Mouse (Mus musculus) gastrocnemius, postnatal 14 days (tissue): ENCODE data around the gene Abhd2. TPM values are rescaled to one million over a fixed set of nuclear protein-coding genes. Genes with fewer than 3 reads are reported as not detected.

Source experiments
- DNase-seq: peaks from one replicate; pipeline ENCODE4 v3.0.0; 2021; ENCODE audit warnings: mixed read lengths
- intact Hi-C: fragments of 180-260 bp; cut with DNase I; formaldehyde crosslinking; loops from one replicate; pipeline ENCODE4 v1.15.1; 2025; ENCODE audit warnings: low total_unique reads
- long read RNA-seq, 2 experiments: library from polyadenylated mRNA; stranded (forward); transcript quantifications; one replicate each; pipeline ENCODE4 v2.0.0; 2021
- total RNA-seq, 2 experiments: library from RNA; stranded (reverse); gene quantifications; 2 replicates each; pipeline ENCODE4 v1.2.3; 2021

The Abhd2 gene
- 10 to 100 TPM in 1 of 2 experiments, 1 to 10 TPM in 1; 8.7 to 11.7 TPM for total RNA-seq
- long read RNA-seq, experiment 1, full-length matches to known transcripts: 1 of 1 reads
- long read RNA-seq, experiment 1, partial matches to known transcripts: 0 of 1 reads
- long read RNA-seq, experiment 1, other reads (novel, unspliced or antisense): 0 of 1 reads
- long read RNA-seq, experiment 2: 0 reads

DNA sequence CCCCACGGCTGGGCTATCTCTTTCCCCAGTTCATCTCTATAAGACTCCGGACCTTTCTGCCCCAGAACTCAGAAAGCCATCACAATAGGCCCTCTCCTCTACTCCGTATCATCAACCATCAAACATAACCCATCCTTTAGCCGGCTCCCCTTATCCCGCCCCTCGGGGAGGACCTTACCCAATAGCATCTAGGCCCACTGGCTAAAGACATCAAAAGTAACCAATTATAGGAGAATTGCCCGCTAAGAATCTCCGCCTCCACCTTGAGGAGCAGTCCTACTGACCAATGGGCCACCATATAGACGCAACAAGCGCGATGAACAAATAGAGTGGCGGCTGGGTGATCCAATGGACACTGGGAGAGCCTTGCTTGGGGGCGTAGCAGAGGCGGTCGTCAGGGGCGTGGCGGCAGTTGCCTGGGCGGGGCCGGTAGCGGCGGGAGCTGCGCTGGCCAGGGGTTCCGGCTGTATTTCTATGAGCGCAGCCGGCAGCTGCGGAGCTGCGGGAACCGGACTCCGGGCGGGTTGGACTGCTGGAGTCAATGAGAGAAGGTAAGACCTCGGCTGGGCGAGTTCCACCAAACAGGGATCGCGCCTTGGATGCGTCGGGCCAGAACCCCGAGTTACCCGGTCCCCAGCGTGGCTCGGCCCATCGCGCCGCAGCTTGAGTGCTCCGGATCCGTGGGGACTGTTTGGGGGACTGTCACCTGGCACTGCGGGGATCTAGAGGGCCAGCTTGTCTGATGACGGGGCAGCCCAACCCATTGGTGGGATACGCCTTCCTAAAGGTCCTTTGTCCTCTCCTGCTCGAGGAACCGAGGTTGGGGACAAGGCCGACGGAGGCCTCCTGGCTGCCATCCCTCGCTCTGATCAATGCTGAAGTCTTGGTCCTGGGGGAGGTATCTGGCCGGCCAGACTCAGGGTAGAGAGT, at the start of gene Abhd2:
Abhd2 (plus strand) TSS at position 411 of the 930 bp plus-strand sequence.
- intact Hi-C loops: no loop called here
- DNase-seq: peak; percentile 100

DNA sequence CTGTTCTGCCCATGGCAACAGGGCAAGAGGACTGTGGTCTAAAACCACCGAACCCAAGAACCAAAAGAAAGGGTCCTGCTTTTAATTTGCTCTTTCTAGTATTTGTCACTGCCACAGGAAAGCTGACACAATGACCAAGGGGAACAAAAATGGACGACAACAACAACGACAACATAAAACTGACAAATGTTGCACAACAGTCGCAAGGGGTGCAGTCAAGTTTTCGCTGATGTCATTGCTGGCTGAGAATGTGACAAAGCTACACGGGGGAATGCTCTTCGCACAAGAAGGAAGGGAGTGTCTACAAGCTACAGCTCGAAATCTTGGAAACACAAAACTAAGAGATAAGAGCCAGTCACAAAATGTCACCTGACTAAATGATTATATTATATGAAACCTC, 47.5 kb upstream of the Abhd2 start:
- DNase-seq: no peak
- intact Hi-C loops: no loop called here

- intact Hi-C loops: no loop called here
- DNase-seq: no peak
These were observed 46.8 kb upstream of the Abhd2 start for GRCm38 (mm10) chr7:79226172-79226571.

GRCm38 (mm10) chr7:79226834-79227486, 46.0 kb upstream of the Abhd2 start:
- no peak for DNase-seq
- intact Hi-C loops: no loop called here

GRCm38 (mm10) chr7:79228471-79228870, 44.5 kb upstream of the Abhd2 start:
- intact Hi-C loops: no loop called here
- DNase-seq: peak; percentile 73

DNA sequence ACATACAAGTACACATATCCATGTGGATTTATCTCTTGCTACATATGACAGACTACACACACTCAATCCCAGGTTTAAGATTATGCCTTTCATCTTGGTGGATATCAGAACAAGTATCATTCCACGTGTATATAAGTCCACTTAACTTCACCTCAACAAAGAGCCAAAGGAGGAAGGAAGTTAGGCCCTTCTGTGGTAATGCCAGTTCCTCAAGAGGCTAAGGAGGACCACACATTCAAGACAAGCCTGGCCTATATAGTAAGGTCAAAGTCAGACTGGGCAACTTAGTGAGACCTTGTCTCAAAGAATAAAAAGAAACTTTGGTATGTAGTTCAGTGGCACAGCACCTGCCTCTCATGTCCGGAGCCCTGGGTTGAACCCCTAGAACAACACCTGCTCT, 41.4 kb upstream of the Abhd2 start:
- no peak for DNase-seq
- intact Hi-C loops: loop anchor here (2.0 to 10.0 kb wide), 2 partner anchors 89 to 307 kb away; no protein-coding TSS in a partner anchor

DNA sequence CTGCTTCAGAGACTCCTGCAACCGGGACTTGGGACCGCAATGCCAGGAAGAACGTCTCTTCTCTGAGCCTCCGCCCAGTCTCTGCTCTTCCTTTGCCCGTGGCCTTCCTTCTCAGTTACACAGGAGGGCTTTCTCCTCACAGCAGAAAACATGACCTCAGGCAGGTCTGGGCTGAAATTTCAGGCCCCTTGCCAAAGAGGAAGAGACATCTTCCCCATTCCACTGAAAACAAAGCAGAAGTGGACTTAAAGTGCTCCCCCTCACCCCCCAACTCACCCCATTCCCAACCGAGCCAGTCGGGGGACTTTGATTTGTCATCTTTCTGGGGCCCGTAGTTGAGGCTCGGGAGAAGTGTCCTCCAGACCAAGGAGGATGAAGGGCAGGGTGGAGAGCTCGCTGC, 41.0 kb upstream of the Abhd2 start:
- no peak for DNase-seq

DNA sequence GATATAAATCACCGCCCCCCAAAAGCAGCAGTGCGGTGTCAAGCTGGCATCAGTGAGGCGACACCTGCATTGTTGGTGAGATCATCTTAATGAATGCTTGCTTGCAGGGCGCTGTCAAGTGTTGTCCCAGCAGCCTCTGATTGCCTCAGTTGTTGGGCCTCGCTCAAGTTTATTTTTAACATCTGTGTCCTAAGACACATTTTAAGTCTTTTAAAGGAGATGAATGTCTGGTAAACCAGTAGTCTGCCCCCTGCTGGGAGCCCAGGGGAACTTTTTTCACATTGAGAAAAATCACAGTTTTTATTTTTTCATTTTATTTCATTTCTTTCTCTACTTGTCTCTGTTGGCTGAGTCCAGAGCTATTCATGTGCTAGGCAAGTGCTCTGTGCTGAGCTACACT, 34.3 kb upstream of the Abhd2 start:
- intact Hi-C loops: loop anchor here (10.0 kb wide), 1 partner anchor 314 kb away; no protein-coding TSS in a partner anchor
- peak; percentile 19 for DNase-seq

More for the DNA sequence above, 41.0 kb upstream of the Abhd2 start:
- intact Hi-C loops: loop anchor here (10.0 kb wide), 1 partner anchor 307 kb away; no protein-coding TSS in a partner anchor

- intact Hi-C loops: no loop called here
- DNase-seq: no peak
These were observed 30.9 kb upstream of the Abhd2 start for GRCm38 (mm10) chr7:79241931-79242625.

DNA sequence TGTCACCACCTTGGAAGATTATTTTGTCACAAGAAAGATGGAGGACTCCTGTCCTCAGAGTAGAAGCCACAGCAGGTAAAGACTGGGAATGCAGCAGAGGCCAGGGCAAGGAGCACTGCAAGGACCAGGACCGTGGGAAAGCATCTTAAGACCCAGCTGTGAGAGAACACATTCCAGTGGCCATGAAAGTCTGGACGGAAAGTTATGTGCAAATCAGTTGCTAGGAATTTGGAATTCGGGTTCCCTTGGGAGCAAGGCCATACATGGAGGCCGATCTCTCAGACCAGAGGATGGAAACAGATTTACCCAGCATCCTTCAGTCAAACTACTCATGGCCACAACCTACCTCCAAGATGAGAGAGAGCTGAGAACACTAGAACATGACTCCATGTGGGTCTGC, 29.8 kb upstream of the Abhd2 start:
- intact Hi-C loops: no loop called here
- no peak for DNase-seq

DNA sequence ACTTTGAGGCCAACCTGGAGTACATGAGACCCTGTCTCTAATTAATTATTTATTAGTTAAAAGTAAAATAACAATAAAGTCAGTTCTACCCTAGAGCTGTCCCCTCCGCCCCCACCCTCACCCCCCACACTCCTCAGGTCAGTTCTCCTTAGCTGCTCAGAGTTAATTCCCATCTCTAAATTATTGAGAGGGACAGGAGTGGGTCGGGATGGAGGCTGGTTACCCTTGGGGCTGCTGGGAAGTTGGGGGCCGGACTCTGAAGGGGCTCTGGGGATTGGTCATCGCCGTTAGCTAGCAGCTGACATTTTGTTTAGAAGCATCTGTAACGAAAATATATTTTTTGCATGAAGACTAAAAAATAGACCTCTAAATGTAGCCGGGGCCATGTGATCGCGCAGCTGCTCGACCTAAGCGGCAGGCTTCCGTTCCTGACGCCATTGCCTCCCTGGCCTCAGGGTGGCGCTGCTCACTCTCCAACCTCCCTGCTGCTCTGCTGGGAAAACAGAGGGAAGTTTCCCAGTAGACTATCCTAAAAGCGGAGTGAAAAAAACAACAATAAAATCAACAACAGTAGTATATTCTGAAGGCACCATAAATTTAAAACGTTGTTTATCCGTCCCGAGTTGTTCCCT, 26.8 kb upstream of the Abhd2 start:
- intact Hi-C loops: loop anchor here (5.0 kb wide), 2 partner anchors 86 to 101 kb away; no protein-coding TSS in a partner anchor

GRCm38 (mm10) chr7:79247408-79247807, 25.6 kb upstream of the Abhd2 start:
- intact Hi-C loops: loop anchor here (5.0 kb wide), 2 partner anchors 85 to 100 kb away; no protein-coding TSS in a partner anchor

More for the DNA sequence above, 26.8 kb upstream of the Abhd2 start:
- DNase-seq: peak; percentile 74

DNA sequence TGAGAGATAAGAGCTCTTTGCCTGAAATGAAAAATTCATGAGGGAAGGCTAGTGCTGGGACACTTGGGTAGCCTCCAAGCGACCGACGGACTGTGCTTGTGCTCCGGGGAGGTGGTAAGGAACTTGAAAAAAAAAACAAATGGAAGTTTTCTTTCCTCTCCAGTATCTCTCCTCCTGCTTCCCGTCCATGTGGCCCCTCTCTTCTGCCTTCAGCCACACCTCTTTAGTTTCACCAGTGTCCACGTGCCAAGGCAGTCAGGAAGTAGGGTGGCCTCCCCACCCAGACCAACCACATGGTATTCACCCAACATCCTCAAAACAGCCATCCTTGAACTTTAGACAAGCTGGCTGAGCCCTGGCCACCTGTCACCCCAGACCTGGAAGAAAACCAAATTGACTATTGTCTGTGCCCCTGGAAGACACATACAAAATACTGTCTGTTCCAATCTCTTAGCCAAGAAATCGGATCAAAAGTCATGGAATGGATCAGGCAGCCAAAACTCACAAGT, 25.1 kb upstream of the Abhd2 start:
- intact Hi-C loops: loop anchor here (5.0 kb wide), 2 partner anchors 84 to 99 kb away; no protein-coding TSS in a partner anchor
- DNase-seq: no peak

More at GRCm38 (mm10) chr7:79247408-79247807, 25.6 kb upstream of the Abhd2 start:
- no peak for DNase-seq

GRCm38 (mm10) chr7:79249581-79249980, 23.4 kb upstream of the Abhd2 start:
- DNase-seq: no peak
- intact Hi-C loops: loop anchor here (5.0 kb wide), 2 partner anchors 83 to 98 kb away; no protein-coding TSS in a partner anchor

- intact Hi-C loops: no loop called here
- DNase-seq: no peak
These were observed 18.6 kb upstream of the Abhd2 start for GRCm38 (mm10) chr7:79254248-79254888.

DNA sequence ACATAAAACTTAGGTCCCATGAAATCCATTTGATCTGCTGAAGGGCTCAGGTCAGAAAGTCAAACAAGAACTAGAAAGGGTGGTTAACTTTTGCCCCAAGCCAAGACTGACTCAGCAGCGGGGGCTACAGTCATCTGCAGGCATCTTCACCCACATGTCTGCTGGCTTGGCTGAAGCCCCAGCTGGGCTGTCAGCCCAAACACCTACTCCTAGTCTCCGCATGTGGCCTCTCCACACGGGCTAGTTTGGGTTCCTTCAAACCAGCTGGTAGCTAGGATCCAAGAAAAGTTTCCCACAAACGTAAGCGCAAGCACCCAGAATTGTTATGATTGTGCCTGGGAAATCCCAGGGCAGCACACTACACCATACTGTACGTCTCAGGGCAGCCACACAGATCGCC, 17.6 kb upstream of the Abhd2 start:
- no peak for DNase-seq
- intact Hi-C loops: no loop called here

DNA sequence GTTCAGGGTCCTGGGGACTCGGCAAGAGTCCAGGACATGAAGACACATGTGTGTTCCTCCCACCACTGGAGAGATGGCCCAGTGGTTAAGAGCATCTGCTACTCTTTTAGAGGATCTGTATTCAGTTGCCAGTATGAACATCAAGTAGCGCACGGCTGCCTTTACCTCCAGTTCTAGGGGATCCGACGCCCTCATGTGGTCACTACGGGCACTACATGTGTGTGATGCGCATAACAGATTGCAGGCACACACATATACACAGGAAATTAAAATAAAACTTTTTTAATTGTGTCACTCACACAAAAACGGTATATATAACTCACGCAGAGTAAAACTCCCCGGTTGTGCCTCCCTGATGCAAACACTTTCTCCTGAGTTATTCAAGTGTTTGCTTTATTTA, 17.2 kb upstream of the Abhd2 start:
- intact Hi-C loops: no loop called here

DNA sequence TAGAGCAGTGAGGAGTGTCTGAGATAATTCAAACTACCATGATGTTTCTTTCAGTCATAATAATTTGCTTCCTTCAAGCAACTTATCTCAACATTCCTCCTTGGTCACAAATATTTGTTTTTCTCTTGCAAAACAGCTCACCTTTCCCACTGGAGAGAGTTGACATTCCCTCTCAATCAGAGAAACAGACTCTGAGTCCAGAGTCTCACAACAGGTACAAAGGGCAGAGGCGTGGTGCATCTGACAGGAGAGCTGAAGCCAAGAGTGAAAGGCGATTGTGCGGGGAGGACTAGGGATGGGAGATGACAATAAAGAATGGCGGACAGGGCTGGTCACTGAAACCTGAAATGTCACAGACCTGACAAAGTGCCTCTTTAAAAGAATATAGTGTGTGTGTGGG, 16.3 kb upstream of the Abhd2 start:
- no peak for DNase-seq
- intact Hi-C loops: no loop called here

More for the DNA sequence above, 17.2 kb upstream of the Abhd2 start:
- DNase-seq: no peak
